Mouse (Mus musculus) ES-Bruce4 (cell line): ENCODE results near the gene Ly6g5c.

ENCODE experiments used
- CTCF ChIP-seq: IDR thresholded peaks from one replicate; pipeline ENCODE4 v1.8.1; 2011; ENCODE audit warnings: low read depth, low read length
- EP300 ChIP-seq: IDR thresholded peaks from 2 replicates; pipeline ENCODE4 v1.6.1; 2011; ENCODE audit warnings: low read depth, low read length; ENCODE audit not compliant: insufficient read depth
- POLR2A ChIP-seq: IDR thresholded peaks from one replicate; pipeline ENCODE4 v1.8.1; 2011; ENCODE audit warnings: low read length; ENCODE audit not compliant: insufficient read depth

DNA sequence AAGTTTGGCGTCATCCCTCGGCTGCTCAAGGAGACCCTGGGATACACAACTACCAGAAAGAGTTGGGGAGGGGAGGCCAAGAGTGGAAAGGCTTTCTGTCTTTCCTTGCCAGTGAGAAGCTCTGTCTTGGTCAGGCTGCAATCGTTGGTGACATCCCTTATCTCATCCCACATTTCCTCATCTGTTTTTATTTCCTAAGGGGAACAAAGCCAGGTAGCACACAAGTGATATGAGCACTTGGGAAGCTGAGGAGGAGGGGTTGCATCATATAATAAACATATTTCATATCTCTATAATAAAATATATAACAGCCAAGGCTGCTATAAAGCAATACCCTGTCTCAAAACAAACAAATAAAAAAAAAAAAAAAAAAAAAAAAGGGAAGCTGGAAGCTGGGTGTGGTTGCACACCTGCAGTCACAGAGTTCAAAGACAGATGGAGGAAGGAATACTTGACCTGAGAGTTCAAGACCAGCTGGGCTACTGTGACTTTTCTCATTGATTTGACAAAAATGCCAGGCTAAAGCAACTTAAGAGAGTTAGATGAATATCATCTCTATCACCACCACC lies 24.1 kb upstream of the Ly6g5c start:
- TF ChIP-seq CTCF (no peak), POLR2A (no peak), EP300 (no peak)
